Mouse (Mus musculus): ENCODE data around the gene Sh3bgrl2. TPM values are rescaled to one million over a fixed set of nuclear protein-coding genes. Genes with fewer than 3 reads are reported as not detected.

The Sh3bgrl2 gene
- polyA plus RNA-seq, 1 experiment, result 29.9 TPM

DNA sequence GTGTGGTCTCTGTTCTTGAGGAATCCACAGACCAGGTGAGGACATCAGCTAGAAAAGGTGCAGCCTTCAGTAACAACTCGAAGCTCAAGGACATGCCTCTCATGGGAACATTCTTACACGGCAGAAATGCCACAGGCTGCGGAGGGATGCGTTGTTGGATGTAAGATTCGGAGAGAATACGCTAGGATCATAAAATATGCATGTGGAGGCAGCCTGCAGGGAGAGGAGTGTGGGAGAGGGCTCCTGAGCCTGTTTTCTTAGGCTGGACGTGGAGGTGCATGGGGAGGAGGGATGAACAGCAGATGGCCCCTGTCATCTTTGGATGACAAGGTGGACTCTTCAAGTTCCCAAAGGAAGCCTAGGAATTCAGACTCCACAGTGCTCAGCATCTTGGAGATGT is 3.0 kb downstream of the Sh3bgrl2 start:
- no peak for DNase-seq

DNA sequence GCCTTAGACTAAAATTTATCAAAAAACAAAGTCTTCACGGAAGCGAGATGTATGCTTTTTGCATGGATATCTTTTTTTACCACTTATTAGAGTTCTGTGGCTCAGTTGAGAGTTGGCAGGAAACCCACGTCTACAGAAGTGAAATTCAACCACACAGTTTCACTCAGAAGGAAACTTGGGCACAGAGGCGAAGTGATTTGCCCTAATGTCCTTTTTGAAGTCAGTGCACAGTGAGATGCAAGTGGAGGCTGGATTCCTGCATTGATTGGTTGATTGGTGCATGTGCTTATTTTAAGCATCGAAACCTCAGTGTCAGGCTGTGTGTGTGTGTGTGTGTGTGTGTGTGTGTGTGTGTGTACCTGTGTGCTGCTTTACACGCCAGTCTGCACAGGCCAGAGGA is 3.5 kb downstream of the Sh3bgrl2 start:
- no peaks in the 10 kb centered on the region for H3K27me3 ChIP-seq (ENCODE audit: control insufficient read depth, insufficient read depth, low read length)
- TF ChIP-seq POLR2A (IDR thresholded peaks at IDR 0.05; ENCODE audit: borderline replicate concordance, insufficient read depth, low read length) (no peak), CTCF (IDR thresholded peaks at IDR 0.05; ENCODE audit: borderline replicate concordance, insufficient read depth, low read depth, low read length) (no peak)
- no peak for DNase-seq
- H3K4me3 ChIP-seq (replicated peaks; ENCODE audit: insufficient read depth, low read depth, low read length), result no peak overlapping the region
- peaks cover 6% of the 10 kb centered on the region for H3K4me1 ChIP-seq (ENCODE audit: control insufficient read depth, insufficient read depth, low read length)
- WGBS, result 89% methylated on average over 6 of the region's 6 CpGs
- no peak overlapping the region for H3K27ac ChIP-seq (ENCODE audit: insufficient read depth, low read length)

More for the DNA sequence above, 3.0 kb downstream of the Sh3bgrl2 start:
- TF ChIP-seq CTCF (IDR thresholded peaks at IDR 0.05; ENCODE audit: borderline replicate concordance, insufficient read depth, low read depth, low read length), result no peak
- no peak for TF ChIP-seq POLR2A (IDR thresholded peaks at IDR 0.05; ENCODE audit: borderline replicate concordance, insufficient read depth, low read length)
- Histone ChIP-seq H3K4me1 (ENCODE audit: control insufficient read depth, insufficient read depth, low read length) (peaks cover under 1% of the 10 kb centered on the region; the same call in 1 of the 2 replicates), H3K27ac (ENCODE audit: insufficient read depth, low read length) (no peak overlapping the region), H3K4me3 (replicated peaks; ENCODE audit: insufficient read depth, low read depth, low read length) (no peak overlapping the region), H3K27me3 (ENCODE audit: control insufficient read depth, insufficient read depth, low read length) (no peaks in the 10 kb centered on the region)
- WGBS, result 66% methylated on average over 7 of the region's 7 CpGs

DNA sequence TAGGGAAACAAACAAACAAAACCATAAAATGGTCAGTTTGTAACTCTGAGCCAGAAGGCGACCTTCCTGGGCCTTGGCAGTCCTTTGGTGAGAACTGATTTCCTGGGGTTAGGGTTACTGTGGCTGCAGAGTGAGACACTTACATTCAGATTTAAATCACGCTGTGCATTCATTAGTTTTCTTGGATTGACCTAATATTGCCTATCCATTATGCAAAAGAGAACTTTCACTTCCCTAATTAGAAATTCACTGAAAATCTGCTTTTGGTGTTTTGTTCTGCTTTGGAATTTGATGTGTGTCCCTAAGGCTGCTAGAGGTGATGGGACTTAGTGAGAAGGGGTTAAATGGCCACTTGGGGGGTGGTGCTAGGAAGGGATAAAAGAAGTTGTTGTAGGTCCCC is 7.5 kb downstream of the Sh3bgrl2 start:
- Histone ChIP-seq H3K4me3 (replicated peaks; ENCODE audit: insufficient read depth, low read depth, low read length) (no peak overlapping the region), H3K4me1 (ENCODE audit: control insufficient read depth, insufficient read depth, low read length) (peaks cover 15% of the 10 kb centered on the region), H3K27ac (ENCODE audit: insufficient read depth, low read length) (no peak overlapping the region), H3K27me3 (ENCODE audit: control insufficient read depth, insufficient read depth, low read length) (no peaks in the 10 kb centered on the region)
- 58% methylated on average over 2 of the region's 2 CpGs for WGBS
- no peak for DNase-seq
- TF ChIP-seq POLR2A (IDR thresholded peaks at IDR 0.05; ENCODE audit: borderline replicate concordance, insufficient read depth, low read length), result no peak
- TF ChIP-seq CTCF (IDR thresholded peaks at IDR 0.05; ENCODE audit: borderline replicate concordance, insufficient read depth, low read depth, low read length), result no peak

DNA sequence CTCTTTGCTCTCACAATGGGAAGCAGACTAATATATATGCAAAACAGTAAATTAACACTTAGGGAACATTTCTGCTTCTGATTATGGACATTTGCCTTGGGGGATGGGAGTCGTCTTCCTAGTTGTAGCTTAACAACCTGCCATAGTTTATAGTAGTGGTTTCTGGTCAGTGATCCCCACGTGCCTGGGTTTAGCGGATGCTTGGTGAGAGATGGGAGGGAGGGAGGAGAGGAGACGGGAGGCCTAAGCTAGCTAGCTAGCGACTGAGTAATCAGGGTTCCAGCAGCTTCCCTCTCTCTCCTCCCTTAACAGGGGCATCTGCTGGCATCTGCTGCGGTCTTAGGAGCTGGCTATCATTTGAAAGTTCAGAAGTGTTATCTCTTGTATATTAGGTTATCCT is 8.1 kb downstream of the Sh3bgrl2 start:
- Histone ChIP-seq H3K27me3 (ENCODE audit: control insufficient read depth, insufficient read depth, low read length) (no peaks in the 10 kb centered on the region), H3K4me1 (ENCODE audit: control insufficient read depth, insufficient read depth, low read length) (peaks cover 15% of the 10 kb centered on the region), H3K27ac (ENCODE audit: insufficient read depth, low read length) (no peak overlapping the region), H3K4me3 (replicated peaks; ENCODE audit: insufficient read depth, low read depth, low read length) (no peak overlapping the region)
- TF ChIP-seq POLR2A (IDR thresholded peaks at IDR 0.05; ENCODE audit: borderline replicate concordance, insufficient read depth, low read length), result no peak
- no peak for TF ChIP-seq CTCF (IDR thresholded peaks at IDR 0.05; ENCODE audit: borderline replicate concordance, insufficient read depth, low read depth, low read length)
- 23% methylated on average over 6 of the region's 6 CpGs for WGBS
- peak; percentile 21 to 31 for DNase-seq

DNA sequence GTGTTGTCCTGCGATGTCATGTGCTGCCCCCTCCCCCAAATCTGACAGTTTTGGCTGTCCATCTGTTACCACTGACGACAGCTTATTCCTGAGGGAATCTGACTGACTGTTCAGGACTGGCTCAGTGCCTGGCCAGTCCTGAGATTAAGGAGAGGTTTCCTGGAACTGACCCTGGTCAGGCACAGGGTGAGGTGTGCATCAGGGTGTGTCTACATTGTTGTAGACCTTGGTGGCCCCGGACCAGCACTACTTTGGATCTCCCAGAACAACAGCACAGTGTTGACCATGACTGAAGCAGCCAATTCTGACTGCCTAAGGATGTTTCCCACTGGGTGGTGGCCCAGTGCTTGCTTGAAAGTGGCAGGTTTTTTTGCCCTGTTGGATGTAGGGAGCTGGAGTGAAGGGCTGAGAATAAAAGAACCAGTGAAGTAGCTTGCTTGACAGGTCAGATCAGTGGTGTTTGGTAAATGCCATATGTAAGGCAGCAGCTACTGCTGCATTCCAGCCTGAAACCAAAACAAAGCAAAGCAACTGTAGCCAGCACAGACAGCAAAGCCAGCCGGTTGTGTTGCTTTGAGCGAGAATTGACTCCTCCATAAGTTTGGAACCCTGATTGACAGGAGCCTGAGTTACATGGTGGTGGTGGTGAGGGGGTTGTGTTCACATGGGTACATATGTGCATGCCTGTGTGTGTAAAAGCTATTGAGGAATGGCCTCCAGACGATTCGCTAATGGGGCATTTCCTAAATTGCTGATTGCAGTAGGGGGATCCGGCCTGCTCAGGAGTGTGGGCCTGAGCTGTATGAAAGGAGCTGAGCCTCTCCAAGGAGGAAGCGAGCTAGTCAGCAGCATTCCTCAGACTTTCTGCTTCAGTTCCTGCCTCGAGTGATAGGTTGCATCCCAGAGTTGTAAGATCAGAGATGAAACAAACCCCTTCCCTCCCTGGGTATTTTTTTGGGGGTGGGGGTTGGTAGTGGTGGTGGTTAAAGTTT is 8.9 kb downstream of the Sh3bgrl2 start:
- Histone ChIP-seq H3K27me3 (ENCODE audit: control insufficient read depth, insufficient read depth, low read length) (no peaks in the 10 kb centered on the region), H3K4me3 (replicated peaks; ENCODE audit: insufficient read depth, low read depth, low read length) (no peak overlapping the region), H3K4me1 (ENCODE audit: control insufficient read depth, insufficient read depth, low read length) (peaks cover 15% of the 10 kb centered on the region), H3K27ac (ENCODE audit: insufficient read depth, low read length) (no peak overlapping the region)
- DNase-seq, result peak; percentile 45
- TF ChIP-seq POLR2A (IDR thresholded peaks at IDR 0.05; ENCODE audit: borderline replicate concordance, insufficient read depth, low read length), result no peak
- 52% methylated on average over 10 of the region's 10 CpGs for WGBS

DNA sequence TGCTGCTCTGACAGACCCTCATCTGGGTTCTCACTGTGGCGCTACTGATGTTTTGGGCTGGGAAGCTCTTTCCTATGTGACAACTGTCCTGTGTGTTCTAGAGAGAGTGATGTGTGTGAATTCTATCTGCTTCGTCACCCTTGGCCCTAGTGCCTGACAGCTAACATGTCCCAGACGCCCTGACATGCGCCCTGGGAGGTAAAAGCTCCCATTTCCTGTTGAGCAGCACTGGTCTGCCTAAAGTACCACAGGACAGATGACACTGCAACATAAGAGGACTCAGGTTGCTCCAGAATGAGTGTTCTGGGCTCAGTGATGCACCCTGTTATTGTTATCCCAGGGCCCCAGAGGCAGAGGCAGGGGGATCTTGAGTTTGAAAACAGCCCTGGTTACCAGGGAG is 12.5 kb downstream of the Sh3bgrl2 start:
- H3K4me3 ChIP-seq (replicated peaks; ENCODE audit: insufficient read depth, low read depth, low read length), result no peak overlapping the region
- WGBS, result 92% methylated on average over 4 of the region's 4 CpGs
- no peak for TF ChIP-seq POLR2A (IDR thresholded peaks at IDR 0.05; ENCODE audit: borderline replicate concordance, insufficient read depth, low read length)
- no peak for TF ChIP-seq CTCF (IDR thresholded peaks at IDR 0.05; ENCODE audit: borderline replicate concordance, insufficient read depth, low read depth, low read length)
- no peaks in the 10 kb centered on the region for H3K27me3 ChIP-seq (ENCODE audit: control insufficient read depth, insufficient read depth, low read length)
- DNase-seq, result no peak
- H3K4me1 ChIP-seq (ENCODE audit: control insufficient read depth, insufficient read depth, low read length), result peaks cover 15% of the 10 kb centered on the region
- no peak overlapping the region for H3K27ac ChIP-seq (ENCODE audit: insufficient read depth, low read length)

DNA sequence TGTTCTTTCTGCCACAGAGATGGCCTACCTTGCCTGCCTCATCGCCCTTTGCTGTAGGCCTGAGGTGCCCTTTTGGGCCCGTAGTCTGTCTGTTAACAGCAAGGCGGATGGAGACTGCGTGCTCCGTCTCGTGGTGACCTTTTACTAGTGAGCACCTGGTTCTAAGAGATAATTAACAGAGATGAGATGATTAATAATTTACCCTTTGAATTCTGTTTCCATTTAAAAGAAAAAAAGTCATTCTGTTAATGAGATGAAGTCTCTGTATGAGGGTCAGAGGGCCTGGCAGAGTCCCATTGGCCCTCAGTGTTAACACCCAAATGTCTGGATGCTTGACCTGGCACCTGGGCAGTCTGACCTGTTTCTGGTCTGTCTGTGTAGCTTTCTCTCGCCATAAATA is 14.8 kb downstream of the Sh3bgrl2 start:
- DNase-seq, result no peak
- H3K4me1 ChIP-seq (ENCODE audit: control insufficient read depth, insufficient read depth, low read length), result no peaks in the 10 kb centered on the region; the same call in 1 of the 2 replicates
- WGBS, result 92% methylated on average over 7 of the region's 7 CpGs
- no peak overlapping the region for H3K27ac ChIP-seq (ENCODE audit: insufficient read depth, low read length)
- H3K27me3 ChIP-seq (ENCODE audit: control insufficient read depth, insufficient read depth, low read length), result no peaks in the 10 kb centered on the region
- no peak overlapping the region for H3K4me3 ChIP-seq (replicated peaks; ENCODE audit: insufficient read depth, low read depth, low read length)
- TF ChIP-seq CTCF (IDR thresholded peaks at IDR 0.05; ENCODE audit: borderline replicate concordance, insufficient read depth, low read depth, low read length) (no peak), POLR2A (IDR thresholded peaks at IDR 0.05; ENCODE audit: borderline replicate concordance, insufficient read depth, low read length) (no peak)

Measured in cerebellum, adult 2 months (tissue).